24 mouse cellular contexts compared by ENCODE assay signal in the genomic region with DNA sequence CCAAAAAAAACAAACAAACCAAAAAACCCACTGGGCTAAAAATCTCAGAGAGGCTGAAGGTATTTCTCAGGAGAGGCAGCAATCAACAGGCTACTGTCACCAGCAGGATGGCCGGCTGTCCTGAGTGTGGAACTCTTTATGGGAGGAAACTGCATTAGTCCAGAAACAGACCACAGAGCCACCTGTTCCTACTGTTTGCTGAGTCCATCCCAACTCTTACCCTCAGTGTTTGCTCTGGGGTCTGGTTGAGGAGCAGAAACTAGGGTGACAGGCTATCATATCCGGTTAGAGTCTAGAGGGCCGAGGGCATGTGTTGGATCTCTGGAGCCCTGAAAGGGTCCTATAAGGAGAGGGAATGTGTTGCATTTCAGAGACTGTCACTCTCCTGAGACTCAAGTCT. TPM values are rescaled to one million over a fixed set of nuclear protein-coding genes. Genes with fewer than 3 reads are reported as not detected.
A peak's percentile ranks its signal among the peaks of the same experiment; 100 is the strongest.
DNase-seq lines count a peak whose midpoint lies in the region; ATAC-seq and TF ChIP-seq lines count a peak whose summit lies in the region.
"Had no signal": no experiment of that assay in that cellular context is flagged by ENCODE, and none has a peak within 500 bp of the region (broad histone marks: within the 10 kb centered on the region; RNA-seq: fewer than 3 reads in every experiment).

No protein-coding gene starts in this region.

- no peak overlapping the region for H3K4me2 ChIP-seq in midbrain, embryonic 11.5 days
- H3K4me2 ChIP-seq in midbrain, embryonic 15.5 days, result no peak overlapping the region
- no peak overlapping the region for H3K4me2 ChIP-seq in hindbrain, embryonic 14.5 days (replicated peaks)
- H3K4me2 ChIP-seq: embryonic facial prominence, embryonic 13.5 days; embryonic facial prominence, embryonic 15.5 days; forebrain, embryonic 12.5 days; forebrain, embryonic 15.5 days had no signal

- no peak for TF ChIP-seq CTCF in gastrocnemius, adult 2 months (IDR thresholded peaks at IDR 0.05)

- H3K4me1 ChIP-seq in midbrain, embryonic 11.5 days (ENCODE audit: control insufficient read depth, insufficient read depth, low read length), result peaks cover 10% of the 10 kb centered on the region
- H3K4me1 ChIP-seq in midbrain, embryonic 15.5 days, result peaks cover 14% of the 10 kb centered on the region
- H3K4me1 ChIP-seq in hindbrain, embryonic 14.5 days (replicated peaks; ENCODE audit: control insufficient read depth, insufficient read depth, low read length), result peaks cover 9% of the 10 kb centered on the region; the same call in 1 of the 2 replicates

- H3K4me3 ChIP-seq in gastrocnemius, adult 2 months, result no peak overlapping the region
- H3K4me3 ChIP-seq in midbrain, embryonic 11.5 days (ENCODE audit: low read depth, low read length), result no peak overlapping the region
- no peak overlapping the region for H3K4me3 ChIP-seq in midbrain, embryonic 15.5 days
- H3K4me3 ChIP-seq in hindbrain, embryonic 14.5 days (replicated peaks; ENCODE audit: low read length), result no peak overlapping the region
- H3K4me3 ChIP-seq: embryonic facial prominence, embryonic 13.5 days; embryonic facial prominence, embryonic 15.5 days; erythroblast, embryonic 14.5 days; forebrain, embryonic 10.5 days; forebrain, embryonic 12.5 days; forebrain, embryonic 15.5 days had no signal

- no peak overlapping the region for H3K9ac ChIP-seq in midbrain, embryonic 11.5 days (ENCODE audit: low read length)
- H3K9ac ChIP-seq in midbrain, embryonic 15.5 days, result no peak overlapping the region
- no peak overlapping the region for H3K9ac ChIP-seq in hindbrain, embryonic 14.5 days
- H3K9ac ChIP-seq: embryonic facial prominence, embryonic 13.5 days; embryonic facial prominence, embryonic 15.5 days; forebrain, embryonic 12.5 days; forebrain, embryonic 15.5 days; forebrain, postnatal 0 days had no signal

- WGBS in midbrain, embryonic 11.5 days, result 78% methylated on average over 3 of the region's 3 CpGs
- 95% methylated on average over 3 of the region's 3 CpGs for WGBS in midbrain, embryonic 15.5 days
- WGBS in hindbrain, embryonic 14.5 days, result 92% methylated on average over 3 of the region's 3 CpGs

- ATAC-seq in midbrain, embryonic 11.5 days (ENCODE audit: low FRiP score), result no peak
- ATAC-seq in midbrain, embryonic 15.5 days (replicated peaks), result no peak
- ATAC-seq in hindbrain, embryonic 14.5 days (ENCODE audit: low FRiP score), result no peak
- ATAC-seq: CD4-positive, CD25-positive, alpha-beta regulatory T cell, adult 4 months; forebrain, embryonic 15.5 days; forebrain, postnatal 0 days had no signal

- H3K36me3 ChIP-seq in midbrain, embryonic 11.5 days (ENCODE audit: control insufficient read depth, insufficient read depth, low read length), result no peaks in the 10 kb centered on the region
- no peaks in the 10 kb centered on the region for H3K36me3 ChIP-seq in midbrain, embryonic 15.5 days (replicated peaks)
- H3K36me3 ChIP-seq in hindbrain, embryonic 14.5 days (replicated peaks; ENCODE audit: control insufficient read depth, insufficient read depth), result no peaks in the 10 kb centered on the region
- H3K36me3 ChIP-seq: embryonic facial prominence, embryonic 13.5 days; forebrain, embryonic 15.5 days had no signal

- intact Hi-C loops in gastrocnemius, adult 2 months (cut with DNase I), result loop anchor here (5.0 kb wide), 1 partner anchor 37 kb away; no protein-coding TSS in a partner anchor

- DNase-seq in gastrocnemius, adult 2 months, result no peak
- DNase-seq in gastrocnemius, adult 18-20 months (ENCODE audit: low spot score), result no peak
- peak; percentile 57 for DNase-seq in midbrain, embryonic 11.5 days (ENCODE audit: low spot score, missing footprints)
- DNase-seq in hindbrain, embryonic 14.5 days (ENCODE audit: low spot score), result no peak
- DNase-seq: adrenal gland, adult 2 months; adrenal gland, postnatal 10 days; adrenal gland, postnatal 25 days; B cell, adult 2 months; cerebellum, adult 11 months; cerebellum, adult 18-20 months; cerebellum, adult 8-10 months; cerebellum, adult 9-11 months; cerebellum, postnatal 14 days; cerebellum, postnatal 36 days; embryo, embryonic 11 days; forebrain, postnatal 0 days had no signal

- H3K27me3 ChIP-seq in midbrain, embryonic 11.5 days (ENCODE audit: control insufficient read depth, insufficient read depth, low read length), result no peaks in the 10 kb centered on the region
- no peaks in the 10 kb centered on the region; the same call in 1 of the 2 replicates for H3K27me3 ChIP-seq in midbrain, embryonic 15.5 days (replicated peaks)
- H3K27me3 ChIP-seq in hindbrain, embryonic 14.5 days (ENCODE audit: control insufficient read depth, insufficient read depth, low read length), result peaks cover 7% of the 10 kb centered on the region
- H3K27me3 ChIP-seq: embryonic facial prominence, embryonic 15.5 days; forebrain, embryonic 15.5 days had no signal

- H3K9me3 ChIP-seq in midbrain, embryonic 11.5 days (ENCODE audit: control insufficient read depth, low read length), result no peaks in the 10 kb centered on the region
- no peaks in the 10 kb centered on the region for H3K9me3 ChIP-seq in midbrain, embryonic 15.5 days
- H3K9me3 ChIP-seq in hindbrain, embryonic 14.5 days (ENCODE audit: control insufficient read depth, low read length), result no peaks in the 10 kb centered on the region
- H3K9me3 ChIP-seq: embryonic facial prominence, embryonic 13.5 days; embryonic facial prominence, embryonic 15.5 days; forebrain, embryonic 10.5 days; forebrain, embryonic 12.5 days; forebrain, embryonic 15.5 days had no signal

- peak overlapping the region; percentile 100 for H3K27ac ChIP-seq in gastrocnemius, adult 2 months
- H3K27ac ChIP-seq in midbrain, embryonic 11.5 days (ENCODE audit: low read depth, low read length), result no peak overlapping the region
- H3K27ac ChIP-seq in midbrain, embryonic 15.5 days, result no peak overlapping the region
- no peak overlapping the region for H3K27ac ChIP-seq in hindbrain, embryonic 14.5 days
- H3K27ac ChIP-seq: embryonic facial prominence, embryonic 13.5 days; embryonic facial prominence, embryonic 15.5 days; forebrain, embryonic 10.5 days; forebrain, embryonic 12.5 days; forebrain, embryonic 15.5 days had no signal

RNA-seq across cellular contexts. Expression of a gene that starts 9.8 kb away (rescaled TPM):
- 100 to 1,000 TPM in 1 of 2 experiments, 10 to 100 TPM in 1; 70.0 to 124 TPM for total RNA-seq in gastrocnemius, adult 2 months (2021)
- 10 to 100 TPM; 70.0 to 98.6 TPM for total RNA-seq in gastrocnemius, adult 18-20 months (2021)
- 1.7 and 2.1 TPM in 2 replicates for polyA plus RNA-seq in midbrain, embryonic 11.5 days (2014; fragmentation: Nextera tagmentation; extraction: Ambion mirVana)
- polyA plus RNA-seq in midbrain, embryonic 15.5 days (2015; fragmentation: Nextera tagmentation; extraction: Ambion mirVana), result 5.3 TPM in 2 replicates
- 4.8 and 5.8 TPM in 2 replicates for polyA plus RNA-seq in hindbrain, embryonic 14.5 days (2014; fragmentation: Nextera tagmentation; extraction: Ambion mirVana)
